Mouse (Mus musculus) left cerebral cortex, postnatal 10 days (tissue): ENCODE measurements around the gene Pex6. TPM values are rescaled to one million over a fixed set of nuclear protein-coding genes. Genes with fewer than 3 reads are reported as not detected.
"Not testable (repeated sequence)": the region's sequence is repeated elsewhere in the genome, so short reads cannot be mapped to it uniquely, and the experiment has no call there.

Source experiments
- DNase-seq, 2 experiments: peaks; one replicate each; pipeline ENCODE4 v3.0.0; 2021 to 2022; ENCODE audit warnings: low spot score in 2 of 2, mixed read lengths in 1 of 2; ENCODE audit errors: extremely low spot score in 1 of 2
- intact Hi-C: fragments of 180-260 bp; cut with DNase I; formaldehyde crosslinking; loops from one replicate; pipeline ENCODE4 v1.15.1; 2025
- total RNA-seq, 2 experiments: library from RNA; stranded (reverse); gene quantifications; 2 replicates each; pipeline ENCODE4 v1.2.3; 2021

The Pex6 gene
- total RNA-seq, 2 experiments from 2014 or later, result 28.9 to 29.4 TPM

- intact Hi-C loops, DNase-seq: not testable (repeated sequence)
Measured at GRCm38 (mm10) chr17:46764916-46765315, 53.7 kb downstream of the Pex6 start.

- DNase-seq, result peak in 1 of 2 experiments; percentile 44
- intact Hi-C loops, result no loop called here
Measured at GRCm38 (mm10) chr17:46767868-46768267, 56.6 kb downstream of the Pex6 start.

GRCm38 (mm10) chr17:46770546-46770945 lies 59.3 kb downstream of the Pex6 start:
- intact Hi-C loops, result no loop called here
- no peak for DNase-seq

- intact Hi-C loops, result no loop called here
- no peak for DNase-seq
Measured at GRCm38 (mm10) chr17:46771025-46771424, 59.8 kb downstream of the Pex6 start.

- peak in 1 of 2 experiments; percentile 31 for DNase-seq
- intact Hi-C loops, result no loop called here
Measured at GRCm38 (mm10) chr17:46771616-46772015, 60.4 kb downstream of the Pex6 start.

GRCm38 (mm10) chr17:46772038-46772403 lies 60.8 kb downstream of the Pex6 start:
- intact Hi-C loops, result no loop called here
- no peak for DNase-seq

GRCm38 (mm10) chr17:46772404-46773277 lies 61.4 kb downstream of the Pex6 start, which contains the start of gene 2310039H08Rik:
TSS of gene 2310039H08Rik (plus strand) at chr17:46772635.
- DNase-seq, result peak; percentile 77 to 90
- intact Hi-C loops, result no loop called here

GRCm38 (mm10) chr17:46773278-46774130 lies 62.2 kb downstream of the Pex6 start:
- intact Hi-C loops, result no loop called here
- no peak for DNase-seq

GRCm38 (mm10) chr17:46774131-46774472 lies 62.8 kb downstream of the Pex6 start:
- intact Hi-C loops, result no loop called here
- DNase-seq, result no peak

- no peak for DNase-seq
- intact Hi-C loops, result no loop called here
Measured at GRCm38 (mm10) chr17:46775070-46775469, 63.8 kb downstream of the Pex6 start.

Other genes starting within 250 kb of the Pex6 start
- gene Ttbk1, start 223.8 kb upstream of the Pex6 start, total RNA-seq, result 100 to 1,000 TPM; 115 to 117 TPM
- gene Dnph1, start 214.8 kb upstream of the Pex6 start, total RNA-seq, result 1 to 10 TPM; 6.0 to 6.2 TPM
- gene Cul9, start 165.1 kb upstream of the Pex6 start, total RNA-seq, result 10 to 100 TPM; 41.7 to 43.5 TPM
- gene Srf, start 155.3 kb upstream of the Pex6 start, total RNA-seq, result 10 to 100 TPM; 39.9 to 44.9 TPM
- 10 to 100 TPM; 18.5 to 18.8 TPM for gene Ptk7, start 82.0 kb upstream of the Pex6 start, total RNA-seq
- gene Klc4, start 65.4 kb upstream of the Pex6 start, total RNA-seq, result 10 to 100 TPM; 14.7 to 15.0 TPM
- 10 to 100 TPM; 44.6 to 50.5 TPM for gene Mrpl2, start 65.2 kb upstream of the Pex6 start, total RNA-seq
- gene Cul7, start 61.1 kb upstream of the Pex6 start, total RNA-seq, result 10 to 100 TPM; 39.3 to 46.5 TPM
- gene Rrp36, start 37.1 kb upstream of the Pex6 start, total RNA-seq, result 10 to 100 TPM; 14.8 to 19.3 TPM
- gene Mea1, start 32.7 kb upstream of the Pex6 start, total RNA-seq, result 100 to 1,000 TPM; 124 to 130 TPM
- 100 to 1,000 TPM; 175 to 180 TPM for gene Klhdc3, start 30.5 kb upstream of the Pex6 start, total RNA-seq
- gene Ppp2r5d, start 6.4 kb upstream of the Pex6 start, total RNA-seq, result 10 to 100 TPM; 96.4 to 98.5 TPM
- gene Gnmt, start 17.7 kb downstream of the Pex6 start, total RNA-seq, result under 1 TPM in 1 of 2 experiments, not detected in 1; 0.69 TPM
- 10 to 100 TPM; 50.9 to 53.7 TPM for gene Cnpy3, start 40.8 kb downstream of the Pex6 start, total RNA-seq
- gene Ptcra, start 52.2 kb downstream of the Pex6 start, total RNA-seq, result not detected
- gene 2310039H08Rik, start 61.2 kb downstream of the Pex6 start, total RNA-seq, result 10 to 100 TPM; 13.4 to 14.5 TPM
- 10 to 100 TPM; 46.5 to 52.7 TPM for gene Rpl7l1, start 71.2 kb downstream of the Pex6 start, total RNA-seq
- gene Bicral, start 147.0 kb downstream of the Pex6 start, total RNA-seq, result 10 to 100 TPM; 36.5 to 36.6 TPM
- gene Tbcc, start 179.2 kb downstream of the Pex6 start, total RNA-seq, result 10 to 100 TPM; 29.9 to 37.5 TPM
- gene Prph2, start 199.0 kb downstream of the Pex6 start, total RNA-seq, result not detected